Mouse (Mus musculus) hematopoietic stem cell, adult 5-6 weeks (primary cell): ENCODE results near the gene Gpr63. TPM values are rescaled to one million over a fixed set of nuclear protein-coding genes. Genes with fewer than 3 reads are reported as not detected.
"Not testable (repeated sequence)": the region's sequence is repeated elsewhere in the genome, so short reads cannot be mapped to it uniquely, and the experiment has no call there.

ENCODE experiments used
- ATAC-seq, 2 experiments: fragments of 125-278 bp in 1 of 2; replicated peaks in 1 of 2; 2 replicates each; pipeline ENCODE4 v1.8.0; 2016 to 2017; ENCODE audit warnings: inconsistent platforms in 2 of 2, mild to moderate bottlenecking in 2 of 2, moderate number of reproducible peaks in 2 of 2, low read depth in 1 of 2, moderate TSS enrichment in 1 of 2; ENCODE audit not compliant: low FRiP score in 2 of 2, poor library complexity in 2 of 2, severe bottlenecking in 2 of 2, insufficient read depth in 1 of 2, low TSS enrichment in 1 of 2
- total RNA-seq: library from RNA; stranded (forward); fragments of 172-1452, 232-1000 nt; gene quantifications from 2 replicates; pipeline ENCODE4 v1.2.3, GENCODE M21; 2017

Gpr63 gene
- 0.25 TPM in 1 of 2 replicates, not detected in the other for total RNA-seq

DNA sequence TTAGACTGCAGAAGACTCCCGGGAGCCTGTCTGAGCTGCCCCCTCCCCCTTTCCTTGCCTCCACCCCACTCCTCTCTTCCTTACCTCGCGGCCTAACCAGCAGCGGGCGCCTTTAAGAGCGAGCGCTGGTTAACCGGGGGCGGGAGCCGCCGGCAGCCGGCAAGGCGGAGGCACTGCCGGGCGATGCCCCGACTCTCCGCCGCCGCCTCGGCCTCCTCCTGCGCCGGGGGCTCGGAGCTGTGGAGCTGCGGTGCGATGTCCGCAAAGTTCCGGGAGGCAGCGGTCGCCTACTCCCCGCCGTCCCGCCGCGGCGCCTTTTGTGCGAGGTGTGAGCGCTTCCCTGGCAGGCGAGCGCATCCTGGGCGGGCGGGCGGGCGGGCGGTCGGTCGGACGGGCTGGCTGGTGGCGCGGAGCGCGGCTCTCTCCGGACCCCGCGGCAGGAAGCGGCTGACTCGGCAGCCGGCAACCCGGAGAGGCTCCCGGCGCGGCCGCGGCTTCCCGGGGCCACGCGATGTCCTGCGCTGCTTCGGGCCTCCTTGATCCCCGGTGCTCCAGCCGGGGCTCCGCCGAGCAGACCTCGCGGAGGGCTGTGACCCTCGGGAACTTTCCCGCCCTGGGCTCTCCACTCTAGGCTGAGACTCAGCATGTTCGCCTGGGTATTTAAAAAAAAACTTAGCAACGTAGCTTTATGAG, at the start of gene Gpr63:
TSS of gene Gpr63 (plus strand) at position 109 of the 693 bp plus-strand sequence.
- ATAC-seq, result peak; percentile 71 to 77

DNA sequence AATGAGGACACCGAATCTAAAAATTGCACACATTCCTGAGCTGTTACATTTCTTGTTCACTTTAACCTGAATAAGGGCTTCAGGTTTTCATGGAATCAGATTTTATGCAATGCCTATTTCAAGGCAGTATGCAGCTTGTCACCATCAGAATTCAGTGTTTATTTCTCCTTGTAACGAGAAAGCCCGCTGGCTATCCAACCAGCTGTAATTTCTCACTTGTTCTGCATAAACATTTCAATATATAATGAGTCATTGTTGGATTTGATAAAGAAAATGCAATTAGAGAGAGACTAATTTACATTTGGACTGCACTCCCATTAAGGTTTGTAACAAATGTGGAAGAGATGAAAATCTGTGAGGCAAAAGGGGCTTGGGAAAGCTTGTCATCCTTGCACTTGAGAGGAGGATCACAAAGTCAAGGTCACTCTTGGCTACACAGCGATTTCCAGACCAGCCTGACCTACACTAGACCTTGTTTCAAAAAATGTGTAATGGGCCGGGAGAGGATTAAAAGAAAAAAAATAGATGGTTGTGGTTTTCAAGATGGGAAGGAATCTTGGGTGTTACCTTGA, 46.1 kb upstream of the Gpr63 start:
- no peak for ATAC-seq

DNA sequence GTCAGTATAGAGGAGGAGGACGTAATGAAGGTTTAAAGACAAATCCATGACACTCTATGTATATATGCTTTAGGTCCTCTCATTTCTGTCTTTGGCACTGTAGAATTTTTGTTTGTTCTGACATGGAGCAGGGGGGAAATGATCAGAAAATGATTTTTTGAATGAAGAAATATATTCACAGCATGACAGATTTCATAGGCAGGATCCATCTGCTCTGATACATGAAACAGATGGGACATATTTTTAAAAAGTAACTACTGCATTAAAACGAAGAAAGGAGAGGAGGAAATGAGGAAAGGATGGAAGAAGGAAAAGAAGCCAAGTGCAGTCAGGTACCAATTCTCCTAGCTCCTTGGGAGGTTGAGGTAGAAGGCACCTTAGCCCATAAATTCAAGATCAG, 41.5 kb upstream of the Gpr63 start:
- ATAC-seq, result no peak

DNA sequence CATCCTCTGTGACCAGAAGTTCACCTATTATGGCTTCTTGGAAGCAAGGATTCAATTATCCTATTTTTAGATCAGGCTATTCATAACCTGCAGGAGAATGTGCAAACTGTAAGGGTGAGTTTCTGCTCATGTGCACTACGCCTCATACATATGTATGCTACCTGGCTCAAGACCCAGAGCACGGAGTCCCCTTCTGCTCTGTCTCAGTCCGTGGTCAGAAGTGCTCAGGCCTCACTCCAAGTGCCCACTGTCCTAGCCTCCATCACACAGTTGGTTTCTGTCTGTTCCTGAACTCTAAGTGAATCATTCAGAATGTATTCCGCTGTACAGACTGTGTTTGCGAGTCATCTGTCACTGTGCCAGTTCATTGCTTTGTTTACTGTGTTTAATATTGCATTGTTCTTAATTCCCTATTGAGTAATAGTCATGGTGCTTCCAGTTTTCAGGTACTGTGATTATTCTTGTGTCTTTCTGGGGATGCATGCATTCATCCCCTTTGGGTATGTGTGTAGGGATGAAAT, 37.9 kb upstream of the Gpr63 start:
- no peak for ATAC-seq

DNA sequence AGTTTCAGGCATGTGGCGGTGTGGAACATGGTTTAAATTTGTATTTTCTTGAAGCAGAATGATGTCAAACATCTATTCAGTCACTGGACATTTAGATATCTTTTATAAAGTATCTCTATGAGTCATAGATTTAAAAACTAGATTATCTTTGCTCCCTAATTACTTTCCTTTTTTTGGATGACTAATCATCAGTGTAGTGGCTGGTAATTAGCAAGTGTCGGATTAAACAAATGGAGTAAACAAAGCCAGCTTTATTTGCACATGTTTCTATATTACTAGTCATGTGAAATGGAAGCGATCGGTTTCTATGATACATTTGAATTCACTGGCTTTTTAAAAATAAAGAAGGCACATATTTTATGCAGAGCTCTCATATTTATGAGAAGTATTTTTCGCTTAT, 37.3 kb upstream of the Gpr63 start:
- ATAC-seq, result no peak

DNA sequence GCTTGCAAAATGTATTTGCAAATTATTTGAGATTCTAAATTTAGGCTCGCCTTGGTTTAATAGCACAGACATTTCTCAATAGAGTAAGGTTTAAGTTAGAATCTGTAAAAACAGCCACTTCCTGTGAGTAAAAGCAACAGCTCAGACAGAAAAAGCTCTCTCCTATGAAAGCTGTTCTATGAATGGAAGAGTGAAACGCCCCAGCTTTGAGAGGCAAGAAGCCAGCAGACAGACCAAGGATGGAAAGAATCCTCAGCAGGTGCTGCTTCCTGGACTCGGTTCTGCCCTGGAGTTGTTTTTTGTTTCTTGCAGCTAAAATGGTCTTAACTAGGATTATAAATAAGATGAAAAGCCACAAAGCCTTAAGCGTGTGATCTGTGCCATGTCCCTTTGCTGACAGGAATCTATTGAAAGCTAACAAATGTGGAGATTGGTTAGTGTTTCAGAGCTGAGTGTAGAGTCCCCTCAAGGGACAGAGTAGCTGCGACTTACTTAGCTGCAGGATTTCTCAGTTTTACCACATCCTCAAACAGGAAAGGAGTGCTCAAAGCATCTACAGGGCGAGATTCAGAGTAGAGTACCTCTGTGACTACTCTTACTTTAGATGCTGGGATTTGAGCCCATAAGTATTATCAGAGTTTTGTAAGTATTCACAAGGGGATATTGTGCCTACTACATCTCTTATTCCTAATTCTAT, 23.3 kb upstream of the Gpr63 start:
- ATAC-seq, result no peak

DNA sequence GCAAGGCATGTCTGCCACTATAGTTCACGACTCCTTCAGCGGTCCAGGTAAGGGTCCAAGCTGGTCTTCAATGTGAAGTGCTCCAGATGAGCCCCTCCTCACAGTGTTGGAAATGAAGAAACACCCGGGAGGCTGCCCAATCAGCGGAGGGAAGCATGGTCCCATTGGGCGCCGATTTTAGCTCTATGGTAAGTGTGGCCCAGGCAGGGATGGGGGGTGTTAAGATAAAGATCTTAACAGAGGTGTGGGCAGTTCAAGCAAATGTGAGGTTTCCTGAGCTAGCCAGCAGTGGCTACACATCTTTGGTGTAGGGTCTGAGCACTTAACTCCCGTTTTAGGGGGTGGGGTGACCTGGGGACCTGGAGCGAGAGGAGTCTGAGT, 299 bp upstream of the Gpr63 start:
- peak in 1 of 2 experiments; percentile 36; a peak in 2 of 4 replicates for ATAC-seq

DNA sequence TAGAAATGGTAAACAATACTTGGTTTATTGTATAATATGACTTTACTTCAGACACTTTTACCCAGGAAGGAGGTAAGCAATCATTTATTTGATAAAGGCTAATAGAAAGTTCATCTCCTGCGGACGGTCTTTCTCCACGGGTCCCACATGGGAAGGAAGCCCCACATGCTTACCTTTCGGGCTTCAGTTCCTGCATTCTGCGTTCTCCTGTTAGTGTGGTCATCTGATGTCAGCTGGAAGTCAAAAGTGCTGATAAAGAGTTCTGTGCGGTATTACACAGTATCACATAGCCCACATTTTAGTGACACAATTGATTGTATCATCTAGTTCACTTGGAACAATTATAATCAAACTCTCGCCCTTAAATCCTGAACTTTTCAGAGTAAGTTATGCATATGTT, 1.0 kb downstream of the Gpr63 start:
- peak in 1 of 2 experiments; percentile 14; a peak in 1 of 4 replicates for ATAC-seq

DNA sequence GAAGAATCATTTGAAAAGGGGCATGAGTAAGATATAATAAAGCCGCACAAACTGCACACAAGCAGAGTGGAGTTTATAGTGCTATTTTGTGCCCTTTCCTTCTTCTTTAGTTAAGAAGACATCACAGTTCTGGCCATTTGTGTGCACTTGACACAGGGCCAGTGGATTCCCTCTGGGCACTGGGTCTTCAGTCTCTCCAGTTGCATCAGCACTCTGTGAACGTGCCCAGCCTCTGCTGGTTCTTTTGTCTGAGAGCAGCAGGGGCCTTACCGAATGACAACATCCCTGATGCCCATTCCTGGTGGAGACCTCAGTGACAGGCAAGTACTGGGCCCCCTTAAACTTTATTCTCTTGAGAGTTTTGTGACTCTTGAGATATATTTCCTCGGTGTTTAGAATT, 12.4 kb downstream of the Gpr63 start:
- ATAC-seq, result no peak

DNA sequence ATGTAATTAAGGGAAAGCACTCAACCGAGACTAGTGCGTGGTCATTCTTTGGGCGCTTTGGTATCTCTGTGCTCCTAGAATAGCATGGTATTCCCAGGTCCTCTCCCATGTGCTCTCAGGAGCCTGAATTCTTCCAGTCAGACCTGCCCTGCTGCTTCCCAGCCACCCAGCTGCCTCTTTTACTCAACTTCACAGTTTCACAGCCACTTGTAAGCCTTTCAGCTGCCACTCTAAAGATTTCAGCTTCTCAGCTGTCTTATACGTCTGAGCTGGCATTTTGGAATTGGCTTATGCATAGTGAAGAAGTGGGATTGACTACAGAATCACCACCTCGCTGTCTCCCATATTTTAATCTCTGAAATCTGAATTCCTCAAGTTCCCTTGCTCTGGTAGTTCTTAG, 19.4 kb downstream of the Gpr63 start:
- ATAC-seq, result no peak

DNA sequence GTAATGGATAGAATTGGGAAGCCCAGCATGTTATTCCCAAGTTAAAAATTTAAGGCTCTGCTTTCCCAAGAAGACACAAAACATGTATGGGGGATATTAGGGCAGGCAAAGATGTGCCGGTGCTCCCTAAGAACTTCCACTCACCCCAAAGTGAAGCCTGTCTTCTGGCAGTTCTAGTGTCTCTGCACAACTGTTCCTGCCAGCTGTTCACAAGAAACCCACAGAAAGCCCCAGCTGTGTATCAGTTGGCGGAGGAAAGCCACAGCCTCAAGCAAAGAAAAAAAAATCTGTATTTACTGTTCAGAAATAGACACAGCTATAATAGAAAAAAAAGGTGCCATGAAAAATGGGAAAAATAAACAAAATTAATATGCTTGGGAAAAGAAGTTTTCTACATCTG, 25.3 kb downstream of the Gpr63 start:
- no peak for ATAC-seq

DNA sequence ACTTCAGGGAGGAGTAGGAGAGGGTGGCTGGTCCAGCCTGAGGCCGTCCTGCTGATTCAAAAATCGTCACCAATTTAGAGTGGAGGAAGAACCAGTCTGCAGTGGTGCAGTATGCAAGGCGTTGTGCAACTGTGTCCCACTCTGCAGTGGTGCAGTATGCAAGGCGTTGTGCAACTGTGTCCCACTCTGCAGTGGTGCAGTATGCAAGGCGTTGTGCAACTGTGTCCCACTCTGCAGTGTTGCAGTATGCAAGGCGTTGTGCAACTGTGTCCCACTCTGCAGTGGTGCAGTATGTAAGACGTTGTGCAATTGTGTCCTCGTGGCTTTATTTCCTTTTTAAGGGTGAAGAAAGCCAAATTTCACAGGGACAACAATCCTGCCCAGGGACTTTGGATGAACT, 43.1 kb downstream of the Gpr63 start:
- ATAC-seq, result not testable (repeated sequence)

DNA sequence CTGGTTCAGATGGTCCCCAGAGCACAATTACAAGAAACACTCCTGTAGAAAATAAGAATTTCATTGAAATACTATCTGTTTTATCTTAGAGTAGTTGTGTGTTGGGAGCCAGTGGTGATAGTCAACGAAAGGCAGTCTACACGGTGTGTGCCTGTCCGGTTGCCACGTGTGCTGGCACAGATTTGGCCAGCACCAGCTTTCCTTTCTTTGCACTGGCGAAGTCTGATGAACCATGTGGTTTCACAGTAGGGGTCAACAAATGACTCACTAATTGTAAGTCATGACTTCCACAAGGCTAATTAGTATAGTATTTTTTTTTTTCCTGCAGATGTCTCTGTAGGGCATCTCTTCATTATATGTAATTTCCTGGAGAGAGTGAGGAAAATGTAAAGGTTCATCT, 45.6 kb downstream of the Gpr63 start:
- no peak for ATAC-seq

DNA sequence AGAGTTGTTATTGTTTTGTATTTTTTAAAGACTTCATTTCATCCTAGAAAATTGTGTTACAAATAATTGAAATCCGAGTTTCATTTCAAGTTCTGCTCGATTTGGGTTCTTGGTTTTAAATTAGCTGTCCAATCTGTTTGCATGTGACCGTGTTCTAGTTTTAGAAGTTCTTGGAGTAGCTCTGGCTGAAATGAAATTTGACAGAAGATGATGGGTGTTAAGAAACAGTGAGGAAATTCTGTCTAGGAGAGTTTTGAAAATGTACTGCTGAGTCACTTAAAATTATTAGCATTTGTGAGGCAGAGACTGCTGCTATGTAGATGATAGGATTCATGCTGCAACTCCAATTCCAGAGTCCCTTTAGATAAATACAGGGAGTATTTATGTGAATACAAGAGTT, 46.5 kb downstream of the Gpr63 start:
- ATAC-seq, result no peak

DNA sequence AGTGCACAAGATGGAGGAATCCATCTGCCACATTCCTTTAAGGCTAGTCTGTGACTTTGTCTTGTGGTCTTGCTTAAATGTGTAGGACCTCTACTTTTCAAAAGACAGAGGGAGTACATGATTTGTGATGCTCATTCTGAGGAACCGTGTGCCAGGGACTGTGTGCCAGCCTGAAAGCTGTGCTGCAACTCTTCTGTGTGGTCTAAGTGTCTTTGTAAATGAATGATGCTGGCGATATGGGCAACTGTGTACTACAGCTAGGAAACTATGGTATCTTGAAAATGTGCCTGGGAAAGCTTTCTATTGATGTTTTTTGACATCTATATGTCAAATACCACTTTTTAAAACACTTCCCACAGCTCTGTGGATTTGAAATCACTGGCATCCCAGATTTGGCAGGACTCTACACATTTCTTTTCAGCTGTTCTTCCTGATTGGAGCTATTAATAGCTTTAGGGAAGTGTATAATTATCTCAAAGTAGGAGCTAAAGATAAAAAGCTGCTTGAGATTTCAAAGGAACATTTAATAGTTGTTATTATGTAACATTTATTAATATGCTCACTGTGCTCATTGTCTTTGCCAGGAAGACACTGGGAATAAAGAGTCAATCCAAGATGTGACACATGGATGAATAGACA, 48.9 kb downstream of the Gpr63 start:
- no peak for ATAC-seq

DNA sequence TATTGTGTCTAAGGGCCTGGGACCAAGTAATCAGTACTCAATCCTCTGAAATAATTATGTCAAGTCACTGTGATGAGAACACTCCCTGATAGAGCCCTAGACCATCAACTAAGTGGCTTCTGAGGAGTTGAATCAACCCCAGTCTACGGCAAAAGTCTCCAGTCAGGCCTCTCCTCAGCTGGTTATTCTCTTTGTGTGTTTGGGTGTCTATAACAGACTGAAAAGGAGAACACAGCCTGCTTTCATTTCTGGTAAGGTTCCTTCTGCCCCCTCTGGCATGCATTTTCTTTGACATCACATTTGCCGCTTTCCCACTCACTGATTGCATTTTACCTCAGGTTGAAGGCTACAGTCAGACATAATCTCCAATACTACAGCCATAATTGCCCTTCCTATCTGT, 62.0 kb downstream of the Gpr63 start:
- ATAC-seq, result no peak

DNA sequence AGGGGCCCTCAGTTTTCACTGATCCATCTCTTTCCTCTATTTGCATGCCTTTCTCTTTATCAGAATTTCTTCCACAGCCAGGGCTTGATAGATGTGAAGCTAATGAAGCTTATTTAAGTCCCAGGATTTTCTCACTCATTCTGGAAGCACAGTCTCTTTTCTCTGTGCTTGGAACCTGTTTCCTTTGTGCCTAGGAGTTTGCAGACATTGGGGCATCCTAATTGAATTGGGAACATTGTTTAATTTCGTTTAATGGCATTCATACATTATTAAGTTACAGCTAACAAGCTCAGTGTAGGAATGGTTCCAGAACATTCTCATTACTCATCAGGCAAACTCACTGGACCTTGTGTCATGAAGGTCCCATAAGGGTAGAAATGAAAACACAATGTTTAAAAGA, 62.5 kb downstream of the Gpr63 start:
- ATAC-seq, result no peak

DNA sequence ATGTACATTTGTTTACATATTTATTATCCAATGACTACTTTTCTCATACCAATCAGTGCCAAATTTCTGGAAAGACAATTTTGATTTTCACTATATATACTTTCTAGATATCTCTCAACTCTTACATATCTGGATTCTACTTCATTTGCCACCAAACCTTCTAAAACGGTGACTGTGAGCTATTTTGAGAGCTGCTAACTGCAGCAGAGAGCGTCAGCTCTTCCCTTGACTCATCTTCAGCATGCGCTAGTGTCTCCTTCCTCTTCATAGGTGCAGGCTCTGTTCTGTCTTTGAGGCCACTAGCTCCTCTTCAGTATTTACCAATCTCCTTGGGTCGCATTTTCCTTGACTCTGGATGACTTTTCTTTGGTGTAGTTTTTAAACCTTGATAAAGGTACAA, 63.7 kb downstream of the Gpr63 start:
- ATAC-seq, result no peak
